Mouse (Mus musculus) gastrocnemius, adult 2 months (tissue): ENCODE data around the gene Ccer1. TPM values are rescaled to one million over a fixed set of nuclear protein-coding genes. Genes with fewer than 3 reads are reported as not detected.
A peak's percentile ranks its signal among the peaks of the same experiment; 100 is the strongest.
"Not testable (repeated sequence)": the region's sequence is repeated elsewhere in the genome, so short reads cannot be mapped to it uniquely, and the experiment has no call there.

ENCODE experiments used
- DNase-seq: peaks from one replicate; pipeline ENCODE4 v3.0.0; 2022
- H3K27ac ChIP-seq: fragments of 200-600 bp; 2 replicates; pipeline ENCODE4 v1.8.1; 2022; ENCODE audit warnings: mild to moderate bottlenecking
- H3K4me3 ChIP-seq: fragments of 200-600 bp; 2 replicates; pipeline ENCODE4 v1.8.1; 2022; ENCODE audit warnings: mild to moderate bottlenecking, moderate library complexity
- CTCF ChIP-seq: fragments of 200-600 bp; IDR thresholded peaks from 2 replicates; pipeline ENCODE4 v1.8.1; 2022; ENCODE audit warnings: antibody characterized with exemption, mild to moderate bottlenecking, moderate library complexity
- intact Hi-C: fragments of 180-260 bp; cut with DNase I; formaldehyde crosslinking; loops from one replicate; pipeline ENCODE4 v1.15.1; 2025
- total RNA-seq, 2 experiments: library from RNA; stranded (reverse); gene quantifications; 2 replicates each; pipeline ENCODE4 v1.2.3; 2021

Gene Ccer1
- total RNA-seq, 2 experiments from 2014 or later, result not detected

- Histone ChIP-seq H3K27ac (no peak overlapping the region), H3K4me3 (no peak overlapping the region)
- peak; percentile 96 for TF ChIP-seq CTCF
- DNase-seq, result peak; percentile 12
- intact Hi-C loops, result loop anchor here (2.0 kb wide), 1 partner anchor 1372 kb away; no protein-coding TSS in a partner anchor
These were observed 19.8 kb downstream of the Ccer1 start for GRCm38 (mm10) chr10:97712687-97713086.

- intact Hi-C loops, result no loop called here
- no peak for DNase-seq
- Histone ChIP-seq H3K4me3 (no peak overlapping the region), H3K27ac (no peak overlapping the region)
- TF ChIP-seq CTCF, result no peak
These were observed 21.7 kb downstream of the Ccer1 start for GRCm38 (mm10) chr10:97714584-97714983.

DNA sequence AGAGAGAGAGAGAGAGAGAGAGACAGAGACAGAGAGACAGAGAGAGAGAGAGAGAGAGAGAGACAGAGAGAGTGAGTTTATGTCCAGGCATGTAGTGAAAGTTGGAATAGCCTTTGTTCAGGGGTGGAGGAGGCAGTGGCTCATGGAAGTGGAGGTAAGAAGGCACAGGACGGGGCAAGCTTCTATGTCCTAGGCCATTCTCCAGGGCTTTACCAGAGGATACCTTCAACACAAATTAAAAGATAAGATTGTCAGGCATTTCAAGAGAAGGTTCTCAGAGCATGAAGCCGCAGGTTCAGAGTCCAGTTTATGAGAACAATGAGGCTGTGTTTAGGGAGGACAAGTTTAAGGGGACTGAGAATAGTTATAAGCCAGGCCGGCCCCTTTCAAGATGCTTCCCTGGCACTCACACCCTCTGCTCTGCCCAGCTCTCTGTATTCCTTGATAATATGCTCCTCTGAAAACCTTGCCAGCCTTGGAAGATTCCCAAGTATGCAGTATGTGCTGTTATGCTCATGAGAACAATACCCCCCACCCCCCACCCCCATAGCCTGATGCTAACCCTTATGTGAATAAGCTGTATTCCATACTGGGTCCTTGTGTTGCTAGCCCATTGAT lies 22.5 kb downstream of the Ccer1 start:
- TF ChIP-seq CTCF, result no peak
- H3K4me3 ChIP-seq, result no peak overlapping the region
- H3K27ac ChIP-seq, result no peak overlapping the region
- DNase-seq, result no peak
- intact Hi-C loops, result no loop called here

GRCm38 (mm10) chr10:97717233-97717632 lies 24.4 kb downstream of the Ccer1 start:
- intact Hi-C loops, result no loop called here
- H3K27ac ChIP-seq, result no peak overlapping the region
- TF ChIP-seq CTCF, result no peak
- no peak overlapping the region for H3K4me3 ChIP-seq
- no peak for DNase-seq

- TF ChIP-seq CTCF, result no peak
- Histone ChIP-seq H3K4me3 (no peak overlapping the region), H3K27ac (no peak overlapping the region)
- no peak for DNase-seq
- intact Hi-C loops, result no loop called here
These were observed 25.2 kb downstream of the Ccer1 start for GRCm38 (mm10) chr10:97718021-97718420.

- TF ChIP-seq CTCF, result no peak
- intact Hi-C loops, result no loop called here
- no peak for DNase-seq
- no peak overlapping the region for H3K27ac ChIP-seq
- no peak overlapping the region for H3K4me3 ChIP-seq
These were observed 27.8 kb downstream of the Ccer1 start for GRCm38 (mm10) chr10:97720625-97721024.

- H3K27ac ChIP-seq, result no peak overlapping the region
- H3K4me3 ChIP-seq, result no peak overlapping the region
- intact Hi-C loops, result no loop called here
- TF ChIP-seq CTCF, result no peak
- DNase-seq, result no peak
These were observed 29.9 kb downstream of the Ccer1 start for GRCm38 (mm10) chr10:97722709-97723108.

DNA sequence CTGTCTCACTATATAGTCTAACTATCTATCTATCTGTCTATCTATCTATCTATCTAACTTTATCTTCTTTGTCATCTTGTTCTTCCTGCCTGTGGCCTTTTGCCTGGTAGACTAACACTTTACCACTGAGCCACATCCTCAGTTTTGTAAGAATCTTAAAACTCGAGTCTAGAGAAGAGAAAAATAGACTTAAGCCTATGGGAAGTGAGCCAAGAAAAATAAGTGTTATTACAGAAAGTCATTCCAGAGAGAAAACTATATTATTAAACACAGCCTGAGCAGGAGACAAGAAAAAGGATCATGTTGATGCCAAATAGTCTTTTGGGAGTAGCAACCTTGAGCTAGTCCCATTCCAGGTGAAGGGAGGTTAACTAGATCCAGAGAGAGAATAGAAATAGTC lies 33.1 kb downstream of the Ccer1 start:
- intact Hi-C loops, result no loop called here
- TF ChIP-seq CTCF, result no peak
- no peak for DNase-seq
- Histone ChIP-seq H3K4me3 (no peak overlapping the region), H3K27ac (no peak overlapping the region)

DNA sequence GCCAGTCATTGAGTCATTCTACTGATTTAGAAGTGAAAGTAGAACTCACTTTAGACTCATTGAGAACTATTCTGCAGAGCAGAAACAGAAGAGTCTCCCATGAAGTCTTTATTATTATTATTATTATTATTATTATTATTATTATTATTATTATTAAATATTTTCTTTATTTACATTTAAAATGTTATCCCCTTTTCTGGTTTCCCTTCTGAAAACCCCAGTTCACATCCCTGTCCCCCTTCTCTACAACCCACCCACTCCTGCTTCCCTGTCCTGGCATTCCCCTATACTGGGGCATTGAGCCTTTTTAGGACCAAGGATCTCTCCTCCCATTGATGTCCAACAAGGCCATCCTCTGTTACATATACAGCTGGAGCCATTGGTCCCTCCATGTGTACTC lies 33.8 kb downstream of the Ccer1 start, which contains the start of gene C030005K15Rik:
C030005K15Rik (minus strand) TSS at position 101 of the 400 bp plus-strand sequence.
- H3K4me3 ChIP-seq, H3K27ac ChIP-seq, intact Hi-C loops, DNase-seq: not testable (repeated sequence)

Other genes starting within 250 kb of the Ccer1 start
- gene Dcn, start 213.4 kb upstream of the Ccer1 start, total RNA-seq, result 100 to 1,000 TPM; 271 to 502 TPM
- gene Lum, start 127.9 kb upstream of the Ccer1 start, total RNA-seq, result 10 to 100 TPM in 1 of 2 experiments, 1 to 10 TPM in 1; 7.4 to 22.7 TPM
- 10 to 100 TPM in 1 of 2 experiments, 1 to 10 TPM in 1; 4.0 to 28.1 TPM for gene Kera, start 86.2 kb upstream of the Ccer1 start, total RNA-seq
- under 1 TPM in 1 of 2 experiments, not detected in 1; 0.14 TPM for gene Epyc, start 49.0 kb upstream of the Ccer1 start, total RNA-seq
- not detected for gene C030005K15Rik, start 33.7 kb downstream of the Ccer1 start, total RNA-seq